Mouse (Mus musculus) bone marrow macrophage, adult 2 months (primary cell): ENCODE measurements around the gene Pde1a. TPM values are rescaled to one million over a fixed set of nuclear protein-coding genes. Genes with fewer than 3 reads are reported as not detected.

Experiments used
- H3K27ac ChIP-seq: 2 replicates; pipeline ENCODE4 v1.5.1; 2012; ENCODE audit warnings: low read depth, low read length; ENCODE audit not compliant: insufficient read depth
- H3K4me1 ChIP-seq: 2 replicates; pipeline ENCODE4 v1.6.1; 2012; ENCODE audit warnings: low read length; ENCODE audit not compliant: control insufficient read depth, insufficient read depth
- H3K4me3 ChIP-seq: 2 replicates; pipeline ENCODE4 v1.5.1; 2012; ENCODE audit warnings: mild to moderate bottlenecking, low read length, moderate library complexity; ENCODE audit not compliant: insufficient read depth
- CTCF ChIP-seq: IDR thresholded peaks from 2 replicates; pipeline ENCODE4 v1.5.1; 2012; ENCODE audit warnings: low read depth, mild to moderate bottlenecking, low read length, moderate library complexity
- POLR2A ChIP-seq: IDR thresholded peaks from 2 replicates; pipeline ENCODE4 v1.6.1; 2012; ENCODE audit warnings: mild to moderate bottlenecking, low read depth, low read length, borderline replicate concordance
- polyA plus RNA-seq: library from polyadenylated mRNA; stranded (reverse); fragments of >200 nt; gene quantifications from 2 replicates; pipeline ENCODE4 v1.2.4, GENCODE M21; 2012; ENCODE audit not compliant: missing spikeins, insufficient read depth, insufficient read length

The Pde1a gene
- polyA plus RNA-seq, 1 experiment: not detected

GRCm38 (mm10) chr2:80126663-80127062, 2.6 kb downstream of the Pde1a start:
- TF ChIP-seq POLR2A: no peak
- TF ChIP-seq CTCF: no peak
- H3K4me3 ChIP-seq: no peak overlapping the region
- H3K4me1 ChIP-seq: no peaks in the 10 kb centered on the region
- H3K27ac ChIP-seq: no peak overlapping the region

- Histone ChIP-seq H3K27ac (no peak overlapping the region), H3K4me1 (peaks cover 4% of the 10 kb centered on the region), H3K4me3 (no peak overlapping the region)
- no peak for TF ChIP-seq CTCF
- no peak for TF ChIP-seq POLR2A
These were observed 42.4 kb downstream of the Pde1a start for GRCm38 (mm10) chr2:80086891-80087290.

GRCm38 (mm10) chr2:80080090-80080821, 49.0 kb downstream of the Pde1a start:
- H3K4me1 ChIP-seq: peaks cover 19% of the 10 kb centered on the region
- H3K27ac ChIP-seq: peak overlapping the region; percentile 86
- TF ChIP-seq CTCF (no peak), POLR2A (no peak)
- H3K4me3 ChIP-seq: no peak overlapping the region

- H3K4me1 ChIP-seq: peaks cover 19% of the 10 kb centered on the region
- TF ChIP-seq POLR2A (no peak), CTCF (no peak)
- peak overlapping the region; percentile 86; the same call in 1 of the 2 replicates for H3K27ac ChIP-seq
- H3K4me3 ChIP-seq: no peak overlapping the region
These were observed 49.6 kb downstream of the Pde1a start for GRCm38 (mm10) chr2:80079618-80080017.

GRCm38 (mm10) chr2:80076323-80076722, 52.9 kb downstream of the Pde1a start:
- Histone ChIP-seq H3K4me1 (peaks cover 17% of the 10 kb centered on the region), H3K4me3 (no peak overlapping the region), H3K27ac (no peak overlapping the region)
- no peak for TF ChIP-seq POLR2A
- no peak for TF ChIP-seq CTCF

- Histone ChIP-seq H3K4me1 (peaks cover 3% of the 10 kb centered on the region), H3K27ac (no peak overlapping the region), H3K4me3 (no peak overlapping the region)
- no peak for TF ChIP-seq POLR2A
- TF ChIP-seq CTCF: no peak
These were observed 54.7 kb downstream of the Pde1a start for GRCm38 (mm10) chr2:80074531-80074930.

- TF ChIP-seq CTCF (no peak), POLR2A (no peak)
- Histone ChIP-seq H3K4me1 (no peaks in the 10 kb centered on the region), H3K4me3 (no peak overlapping the region), H3K27ac (no peak overlapping the region)
These were observed 55.2 kb downstream of the Pde1a start for GRCm38 (mm10) chr2:80074046-80074445.

GRCm38 (mm10) chr2:80073426-80073825, 55.8 kb downstream of the Pde1a start:
- H3K4me3 ChIP-seq: no peak overlapping the region
- TF ChIP-seq CTCF: no peak
- no peak for TF ChIP-seq POLR2A

GRCm38 (mm10) chr2:80069745-80070144, 59.5 kb downstream of the Pde1a start:
- no peak overlapping the region for H3K27ac ChIP-seq
- no peak overlapping the region for H3K4me3 ChIP-seq
- TF ChIP-seq CTCF (no peak), POLR2A (no peak)

More at GRCm38 (mm10) chr2:80073426-80073825, 55.8 kb downstream of the Pde1a start:
- H3K27ac ChIP-seq: no peak overlapping the region
- H3K4me1 ChIP-seq: no peaks in the 10 kb centered on the region

GRCm38 (mm10) chr2:80066449-80066848, 62.8 kb downstream of the Pde1a start:
- H3K27ac ChIP-seq: no peak overlapping the region
- TF ChIP-seq POLR2A (no peak), CTCF (no peak)
- H3K4me3 ChIP-seq: no peak overlapping the region
- peaks cover 9% of the 10 kb centered on the region for H3K4me1 ChIP-seq

More at GRCm38 (mm10) chr2:80069745-80070144, 59.5 kb downstream of the Pde1a start:
- H3K4me1 ChIP-seq: peaks cover 8% of the 10 kb centered on the region
